Mouse (Mus musculus) Patski (cell line): ENCODE results near the gene Git2. TPM values are rescaled to one million over a fixed set of nuclear protein-coding genes. Genes with fewer than 3 reads are reported as not detected.

Experiments used
- ATAC-seq: fragments of 100-300 bp; one replicate; pipeline ENCODE4 v1.8.0; 2021
- CTCF ChIA-PET: fragments of 350-600 bp; sonication (Branson Sonifier 250); formaldehyde crosslinking; loops from one replicate; lab custom pipeline; 2022; ENCODE audit warnings: inconsistent platforms; lab: Charles Lee
- POLR2A ChIA-PET: fragments of 350-600 bp; sonication (Branson Sonifier 250); formaldehyde crosslinking; loops from one replicate; lab custom pipeline; 2022; ENCODE audit warnings: antibody characterized with exemption, inconsistent platforms; lab: Charles Lee
- DNase-seq: peaks from one replicate; pipeline ENCODE4 v3.0.0-alpha.2; 2011; ENCODE audit warnings: low read depth, low spot score
- H3K27me3 ChIP-seq: fragments of 371-371 bp; one replicate; pipeline ENCODE4 v1.5.1; 2021
- CTCF ChIP-seq: fragments of 100-300 bp; IDR thresholded peaks from one replicate; pipeline ENCODE4 v1.5.1; 2021
- in situ Hi-C: fragments of 300-500 bp; cut with MboI; formaldehyde crosslinking; loops from 3 replicates; pipeline ENCODE4 v1.11.1; 2018; ENCODE audit warnings: low pct_unique_long_range_greater_than_20kb, mixed read lengths
- polyA plus RNA-seq: library from polyadenylated mRNA; unstranded; gene quantifications from one replicate; pipeline ENCODE4 v1.2.3, GENCODE M21; 2021

The Git2 gene
- polyA plus RNA-seq, 1 experiment from 2014 or later = 53.6 TPM

DNA sequence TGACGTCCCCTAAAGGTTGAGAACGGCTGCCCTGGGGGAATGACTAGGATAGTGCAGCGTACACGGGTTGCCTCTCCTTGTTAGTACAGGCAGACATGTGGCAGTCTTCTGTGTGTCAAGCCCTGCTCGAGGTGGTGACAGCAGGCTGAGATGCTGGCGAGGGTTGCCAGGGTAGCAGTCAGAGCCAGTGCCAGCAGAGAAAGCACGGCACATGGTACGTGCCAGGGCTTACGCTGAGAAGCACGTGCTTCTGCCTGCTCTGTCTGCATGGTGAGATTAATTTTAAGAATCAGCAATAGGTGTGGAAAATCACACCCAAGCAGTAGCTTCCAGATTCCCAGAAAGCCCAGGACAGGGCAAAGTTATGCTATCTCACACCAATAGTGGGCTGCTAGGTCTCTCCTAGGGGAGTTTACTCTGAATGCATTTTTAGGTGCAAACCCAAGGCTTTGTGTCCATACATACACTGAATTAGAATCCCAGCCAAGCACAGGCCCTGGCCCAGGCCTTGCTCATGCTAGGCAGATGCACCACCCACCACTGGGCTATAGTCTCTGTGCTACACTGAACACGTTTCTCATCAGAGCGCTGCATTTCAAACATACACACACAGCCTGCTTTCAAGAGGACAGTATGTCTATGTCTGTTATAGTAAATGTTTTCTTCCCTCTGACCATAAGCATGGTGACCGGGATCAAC, 32.2 kb downstream of the Git2 start:
- DNase-seq (no peak), ATAC-seq (no peak)
- CTCF ChIA-PET = interaction anchor here (0.9 to 1.7 kb wide), 3 partner anchors 8 to 14 kb away, joined by 3 to 6 read pairs (median 3); no protein-coding TSS in a partner anchor
- no peaks in the 10 kb centered on the region for H3K27me3 ChIP-seq
- in situ Hi-C loops = no loop called here
- no peak for TF ChIP-seq CTCF
- POLR2A ChIA-PET = interaction anchor here (1.1 kb wide), 1 partner anchor 17 kb away, joined by 3 read pairs; no protein-coding TSS in a partner anchor

GRCm38 (mm10) chr5:114742572-114742971, 32.7 kb downstream of the Git2 start:
- ATAC-seq (no peak), DNase-seq (no peak)
- ChIA-PET POLR2A (no interaction called here), CTCF (no interaction called here)
- H3K27me3 ChIP-seq = no peaks in the 10 kb centered on the region
- no peak for TF ChIP-seq CTCF
- in situ Hi-C loops = no loop called here

DNA sequence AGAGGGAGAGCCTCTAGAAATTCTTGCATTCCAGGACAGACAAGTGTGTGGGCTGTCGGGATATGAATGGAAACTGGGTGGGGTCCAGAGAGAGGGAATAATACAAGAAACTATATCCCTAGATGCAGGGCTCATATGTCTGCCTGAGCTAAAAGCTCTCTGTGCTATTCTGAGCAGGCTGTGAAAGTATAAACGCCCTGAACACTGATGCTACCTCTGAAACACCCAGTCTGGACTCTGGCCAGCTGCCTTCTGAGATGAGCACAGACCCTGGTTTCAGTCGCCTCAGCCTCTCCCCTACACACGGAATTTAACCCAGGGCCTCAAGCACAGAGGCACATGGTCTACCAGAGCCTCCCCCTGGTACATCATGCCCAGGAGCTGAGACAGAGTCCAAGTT, 34.7 kb downstream of the Git2 start:
- H3K27me3 ChIP-seq = no peaks in the 10 kb centered on the region
- ATAC-seq = no peak

GRCm38 (mm10) chr5:114738707-114739241, 36.5 kb downstream of the Git2 start:
- DNase-seq = no peak
- ATAC-seq = no peak
- in situ Hi-C loops = no loop called here
- CTCF ChIA-PET = interaction anchor here (1.2 to 2.2 kb wide), 3 partner anchors 9 to 28 kb away, joined by 3 to 5 read pairs (median 4); no protein-coding TSS in a partner anchor
- POLR2A ChIA-PET = no interaction called here
- H3K27me3 ChIP-seq = no peaks in the 10 kb centered on the region
- TF ChIP-seq CTCF = no peak

More for the DNA sequence above, 34.7 kb downstream of the Git2 start:
- no peak for TF ChIP-seq CTCF
- CTCF ChIA-PET = no interaction called here
- DNase-seq = no peak
- in situ Hi-C loops = no loop called here
- POLR2A ChIA-PET = interaction anchor here (0.9 kb wide), 1 partner anchor 38 kb away, joined by 4 read pairs; no protein-coding TSS in a partner anchor

- DNase-seq = no peak
- no peak for ATAC-seq
- H3K27me3 ChIP-seq = no peaks in the 10 kb centered on the region
- ChIA-PET POLR2A (interaction anchor here (0.7 to 1.2 kb wide), 2 partner anchors 11 to 81 kb away, joined by 3 read pairs; no protein-coding TSS in a partner anchor), CTCF (interaction anchor here (1.2 to 2.2 kb wide), 3 partner anchors 10 to 15 kb away, joined by 3 to 4 read pairs (median 3); no protein-coding TSS in a partner anchor)
- in situ Hi-C loops = no loop called here
- no peak for TF ChIP-seq CTCF
Measured at GRCm38 (mm10) chr5:114737090-114737887, 38.0 kb downstream of the Git2 start.

DNA sequence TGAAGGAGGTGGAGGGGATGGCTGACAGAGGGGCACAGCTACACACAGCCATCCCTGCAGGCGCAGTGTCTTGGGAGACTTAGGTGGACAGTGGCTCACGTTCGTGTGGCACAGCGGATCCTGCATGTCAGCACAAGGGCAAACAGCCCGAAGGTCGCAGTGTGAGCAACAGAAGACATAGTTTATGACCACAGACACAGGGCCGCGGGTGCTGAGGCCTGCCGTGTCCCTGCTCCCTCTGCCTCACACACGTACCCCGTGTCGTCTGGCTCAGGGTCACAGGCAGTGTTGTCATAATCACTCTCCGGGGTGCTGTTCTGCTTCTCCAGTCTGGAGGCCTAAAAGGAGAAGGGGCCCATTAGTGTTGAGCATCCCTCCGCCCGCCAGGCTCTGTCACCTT, 41.7 kb downstream of the Git2 start:
- ATAC-seq (peak; percentile 37), DNase-seq (no peak)
- no peaks in the 10 kb centered on the region for H3K27me3 ChIP-seq
- in situ Hi-C loops = no loop called here
- ChIA-PET CTCF (no interaction called here), POLR2A (no interaction called here)
- TF ChIP-seq CTCF = no peak

GRCm38 (mm10) chr5:114731969-114732368, 43.3 kb downstream of the Git2 start:
- ChIA-PET CTCF (no interaction called here), POLR2A (no interaction called here)
- H3K27me3 ChIP-seq = no peaks in the 10 kb centered on the region
- ATAC-seq (no peak), DNase-seq (no peak)
- in situ Hi-C loops = no loop called here
- no peak for TF ChIP-seq CTCF

DNA sequence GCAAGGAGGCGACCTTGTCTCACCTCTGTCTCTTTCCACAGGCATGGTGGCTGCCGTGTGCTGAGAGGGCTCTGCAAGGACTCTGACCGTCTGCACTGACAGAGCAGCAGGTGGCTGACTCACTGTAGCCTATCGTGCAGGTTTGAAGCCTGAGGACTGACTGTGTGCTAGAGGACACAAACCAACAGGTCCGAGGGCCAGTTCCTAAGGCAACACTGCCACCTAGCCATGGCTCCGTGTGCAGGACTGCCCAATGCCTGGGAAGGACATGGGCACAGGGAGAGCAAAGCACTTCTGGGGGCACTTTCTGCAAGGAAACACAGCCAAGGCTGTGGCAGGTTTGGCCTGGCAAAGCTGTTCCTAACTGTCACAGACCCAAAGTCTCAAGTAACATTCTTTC, 43.8 kb downstream of the Git2 start:
- no peak for TF ChIP-seq CTCF
- ChIA-PET CTCF (no interaction called here), POLR2A (no interaction called here)
- in situ Hi-C loops = no loop called here
- ATAC-seq (no peak), DNase-seq (no peak)
- H3K27me3 ChIP-seq = no peaks in the 10 kb centered on the region

DNA sequence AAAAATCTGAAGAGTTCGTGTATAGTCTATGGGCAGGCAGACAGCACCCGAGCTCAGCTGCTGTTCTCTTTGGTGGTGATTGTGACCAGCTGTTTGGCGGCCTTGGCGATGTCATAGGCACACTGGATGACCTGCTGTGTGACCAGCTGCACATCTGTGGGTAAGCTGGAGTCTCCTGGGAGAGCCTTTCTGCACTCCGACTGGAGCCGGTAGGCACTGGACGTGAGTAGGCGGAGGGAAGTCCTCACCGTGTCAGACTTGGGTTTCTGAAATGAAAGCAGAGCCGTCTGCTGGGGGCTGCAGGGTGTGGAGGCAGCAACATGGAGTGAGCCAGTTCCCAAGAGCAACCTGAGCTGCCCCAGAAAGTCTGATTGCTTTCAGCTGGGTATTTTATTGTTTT, 45.2 kb downstream of the Git2 start:
- TF ChIP-seq CTCF = no peak
- in situ Hi-C loops = no loop called here
- ChIA-PET CTCF (interaction anchor here (1.2 to 1.8 kb wide), 4 partner anchors 9 to 21 kb away, joined by 3 to 5 read pairs (median 4); no protein-coding TSS in a partner anchor), POLR2A (interaction anchor here (1.2 to 1.3 kb wide), 2 partner anchors 9 to 12 kb away, joined by 3 read pairs; no protein-coding TSS in a partner anchor)
- DNase-seq (no peak), ATAC-seq (no peak)
- no peaks in the 10 kb centered on the region for H3K27me3 ChIP-seq

GRCm38 (mm10) chr5:114728160-114728559, 47.2 kb downstream of the Git2 start:
- no peaks in the 10 kb centered on the region for H3K27me3 ChIP-seq
- CTCF ChIA-PET = interaction anchor here (1.1 to 1.5 kb wide), 2 partner anchors 9 to 16 kb away, joined by 3 read pairs; no protein-coding TSS in a partner anchor
- TF ChIP-seq CTCF = no peak
- ATAC-seq (peak; percentile 62), DNase-seq (no peak)
- in situ Hi-C loops = no loop called here
- POLR2A ChIA-PET = no interaction called here
